Mouse (Mus musculus): ENCODE data around the gene Wfdc11.

GRCm38 (mm10) chr2:164641129-164641528 lies 32.8 kb downstream of the Wfdc11 start:
- TF ChIP-seq CTCF (IDR thresholded peaks at IDR 0.05; ENCODE audit: borderline replicate concordance, insufficient read depth, low read depth, low read length) (no peak), POLR2A (IDR thresholded peaks at IDR 0.05; ENCODE audit: borderline replicate concordance, insufficient read depth, low read length) (no peak)

Data from cerebellum, adult 2 months (tissue).